Mouse (Mus musculus) C2C12 (cell line): Measurements from ENCODE around the gene Tesc.

ENCODE experiments used
- CTCF ChIP-seq: IDR thresholded peaks from one replicate; pipeline ENCODE4 v1.5.1; 2011; ENCODE audit not compliant: control insufficient read depth, insufficient read depth, insufficient read length
- MAX ChIP-seq: IDR thresholded peaks from one replicate; pipeline ENCODE4 v1.6.1; 2011; ENCODE audit warnings: mild to moderate bottlenecking, control low read depth
- USF1 ChIP-seq: IDR thresholded peaks from one replicate; pipeline ENCODE4 v1.6.1; 2011; ENCODE audit warnings: low read depth, mild to moderate bottlenecking, control low read depth, moderate library complexity

DNA sequence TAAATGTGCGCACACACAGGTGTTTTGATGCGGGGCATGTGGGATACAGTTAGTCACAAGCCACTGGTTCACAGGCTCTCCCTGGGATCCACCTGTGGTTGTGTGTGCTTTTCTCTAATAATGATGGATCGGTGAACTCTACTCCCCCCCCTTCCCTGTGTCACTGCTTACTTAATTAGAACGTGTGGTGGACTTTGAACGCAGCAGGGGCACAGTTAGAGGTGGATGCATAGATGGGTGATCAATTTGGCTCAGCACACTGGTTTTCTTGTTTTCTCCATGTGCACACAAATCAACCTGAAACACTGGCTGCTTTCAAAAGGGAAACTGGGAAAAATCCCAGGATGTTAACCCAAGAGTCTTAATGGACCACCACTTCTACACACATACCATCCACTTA lies 48.5 kb upstream of the Tesc start:
- no peak for TF ChIP-seq CTCF
- TF ChIP-seq USF1, result no peak
- no peak for TF ChIP-seq MAX
